Mouse (Mus musculus) retina, embryonic 14.5 days (tissue): ENCODE data around the gene Wee2.
A peak's percentile ranks its signal among the peaks of the same experiment; 100 is the strongest.

ENCODE experiments used
- DNase-seq: peaks from one replicate; pipeline ENCODE4 v3.0.0-alpha.2; 2015; ENCODE audit warnings: low spot score

Gene Wee2

DNA sequence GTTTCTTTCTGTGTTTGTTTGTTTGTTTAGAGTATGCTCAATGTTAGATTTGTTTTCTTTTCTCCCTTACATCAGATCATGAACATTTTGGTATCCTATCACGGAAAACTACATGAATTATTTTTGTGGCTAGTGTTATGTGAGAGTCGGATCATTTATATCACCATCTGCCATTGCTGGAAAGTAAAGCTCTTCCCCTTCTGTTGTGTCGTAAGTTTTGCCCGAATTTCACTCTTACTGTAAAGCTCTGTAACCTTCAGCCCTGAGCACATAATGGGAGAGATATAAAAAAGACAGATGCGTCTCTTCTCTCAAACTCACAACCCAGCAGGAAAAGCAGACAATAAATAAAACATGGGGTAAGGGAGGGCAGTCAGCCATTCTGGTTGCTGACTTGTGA, at the start of gene Wee2:
Gene Wee2, plus strand, starts transcription at position 153 of the 400 bp plus-strand sequence.
- DNase-seq = no peak

DNA sequence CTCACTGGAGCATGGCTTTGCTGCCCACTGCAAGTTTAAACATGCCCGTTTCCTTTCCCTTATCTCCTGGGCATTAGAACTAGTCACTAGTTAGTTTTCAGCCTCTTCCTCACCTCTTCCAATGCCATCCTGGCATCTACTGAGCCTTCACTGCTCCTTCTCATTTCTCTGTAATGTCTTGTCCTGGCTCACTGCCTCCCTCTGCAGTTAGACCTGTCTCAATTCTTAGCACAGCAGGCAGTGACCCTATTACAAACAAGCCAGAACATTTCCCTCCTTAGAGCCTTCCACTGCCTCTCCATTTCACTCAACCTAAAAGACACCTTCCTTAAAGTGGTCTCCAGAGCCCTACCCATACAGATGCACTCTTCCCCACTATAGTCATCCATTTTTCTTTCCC, 47.9 kb upstream of the Wee2 start:
- no peak for DNase-seq

DNA sequence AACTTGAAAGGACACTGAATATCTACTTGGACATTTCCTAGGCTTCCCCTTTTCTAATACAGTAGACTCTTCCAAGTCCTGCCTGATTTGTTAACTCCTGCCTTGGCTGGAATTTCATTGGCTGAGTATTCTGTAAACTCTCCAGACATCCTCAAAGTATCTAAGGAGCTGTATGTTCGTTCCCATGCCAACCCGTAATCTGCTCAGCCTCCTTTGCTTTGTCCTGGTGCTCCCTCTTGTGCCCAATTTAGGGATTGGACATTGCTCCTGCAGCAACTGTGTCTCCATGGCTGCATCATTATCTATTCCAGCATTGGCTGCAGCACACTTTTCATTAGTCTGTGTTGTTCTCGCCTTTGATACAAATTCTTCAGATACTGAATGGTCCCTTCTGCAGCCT, 45.7 kb upstream of the Wee2 start:
- DNase-seq = peak; percentile 81

DNA sequence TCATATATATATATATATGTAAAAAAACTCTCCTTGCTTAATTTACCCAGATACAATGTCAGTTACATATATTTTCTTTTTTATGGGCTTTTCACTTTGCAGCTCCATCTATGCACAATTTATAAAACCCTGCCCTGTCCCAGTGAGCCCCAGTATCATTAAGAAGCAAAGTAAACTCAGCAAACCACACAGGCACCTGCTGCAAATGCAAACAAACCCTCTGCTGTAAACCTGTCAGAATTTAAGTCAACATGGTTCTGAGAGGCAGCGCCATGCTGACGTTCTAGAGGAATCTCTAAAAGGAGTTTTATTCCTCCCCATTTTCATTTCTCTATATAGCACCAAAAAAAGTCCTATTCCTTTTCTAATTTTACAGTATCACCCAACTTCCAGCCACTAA, 36.9 kb upstream of the Wee2 start:
- DNase-seq = no peak

DNA sequence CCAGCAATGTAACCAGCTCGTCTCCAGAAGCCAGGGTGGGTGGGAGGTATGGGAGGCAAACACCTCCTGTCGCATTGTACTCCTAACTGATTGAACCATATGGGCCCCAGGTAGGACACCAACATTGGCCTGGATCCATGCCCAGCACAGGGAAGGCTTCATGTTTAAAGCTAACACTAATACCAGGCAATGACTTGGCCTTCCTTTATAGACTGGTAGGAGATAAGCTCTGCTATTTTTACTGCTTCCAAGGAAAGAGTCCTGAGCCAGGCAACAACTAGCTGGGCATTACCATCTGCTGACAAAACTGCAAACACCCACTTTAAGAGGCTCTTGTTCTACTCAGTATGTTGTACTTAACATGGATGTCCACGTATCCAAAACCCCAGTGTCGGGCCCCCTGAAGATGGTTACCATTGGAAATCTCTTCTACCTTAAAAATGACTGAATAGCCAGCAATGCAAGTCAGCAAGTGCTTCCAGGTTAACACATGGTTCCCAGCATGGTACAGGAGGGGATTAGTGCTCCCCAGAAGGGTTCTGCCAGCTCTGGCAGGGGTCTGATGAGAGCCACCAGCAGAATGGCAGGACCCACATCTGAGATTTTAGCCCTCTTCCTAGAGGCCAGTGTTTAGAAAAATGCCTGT, 35.1 kb upstream of the Wee2 start:
- no peak for DNase-seq

DNA sequence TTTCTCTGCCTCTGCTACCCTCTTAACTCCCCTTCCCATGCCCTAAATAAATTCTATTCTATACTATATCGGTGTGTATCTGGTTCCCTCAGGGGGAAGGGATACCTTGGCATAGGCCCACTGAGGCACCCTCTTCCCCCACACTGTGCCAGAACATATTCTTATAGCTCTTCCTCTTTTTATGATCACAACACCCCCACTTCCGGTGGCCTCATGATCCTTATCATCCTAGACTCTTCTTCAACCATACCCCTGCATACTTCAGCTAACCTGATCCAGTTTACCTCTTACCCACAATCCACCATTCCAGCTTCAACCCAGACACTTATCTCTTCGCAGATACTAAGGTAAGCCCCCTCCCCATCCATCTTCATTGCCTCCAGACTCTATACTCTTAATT, 27.8 kb upstream of the Wee2 start:
- DNase-seq = no peak

DNA sequence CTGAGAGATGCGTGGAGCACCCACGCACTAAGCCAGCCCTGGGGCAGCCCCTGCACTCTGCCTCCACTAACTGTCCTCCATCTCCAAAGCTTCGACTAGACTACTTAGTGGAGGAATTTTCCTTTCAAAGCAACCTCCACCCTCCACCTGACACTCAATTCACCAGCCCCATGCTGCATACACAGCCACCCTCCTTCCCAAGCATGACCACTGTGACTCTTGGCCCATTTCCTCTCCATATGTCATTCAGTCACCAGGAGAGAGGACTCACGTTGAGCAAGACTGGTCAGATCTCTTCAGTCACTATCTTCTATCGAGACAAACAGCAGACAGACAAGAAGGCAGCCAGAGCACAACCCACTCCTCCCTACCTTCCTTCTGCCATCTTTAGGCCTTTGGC, 25.8 kb upstream of the Wee2 start:
- no peak for DNase-seq

DNA sequence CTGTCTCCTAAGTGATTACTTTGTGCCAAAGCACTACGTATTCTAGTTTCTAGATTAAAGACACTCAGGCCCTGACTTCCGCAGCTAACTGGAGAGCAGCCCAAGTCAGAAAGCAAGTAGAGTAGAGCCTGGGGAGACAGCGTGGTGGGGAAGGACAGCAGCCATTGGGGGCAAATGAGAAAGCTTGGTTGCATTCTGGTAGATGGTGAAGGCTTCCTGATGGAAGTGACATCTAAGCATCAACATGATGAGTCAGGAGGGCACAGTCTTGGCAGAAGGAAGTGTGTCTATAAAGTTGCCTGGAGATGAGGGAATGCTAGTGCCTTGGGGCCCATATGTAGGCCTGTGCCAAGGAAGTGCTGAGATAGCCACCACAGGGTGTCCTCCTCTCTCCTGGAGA, 25.3 kb upstream of the Wee2 start:
- no peak for DNase-seq

DNA sequence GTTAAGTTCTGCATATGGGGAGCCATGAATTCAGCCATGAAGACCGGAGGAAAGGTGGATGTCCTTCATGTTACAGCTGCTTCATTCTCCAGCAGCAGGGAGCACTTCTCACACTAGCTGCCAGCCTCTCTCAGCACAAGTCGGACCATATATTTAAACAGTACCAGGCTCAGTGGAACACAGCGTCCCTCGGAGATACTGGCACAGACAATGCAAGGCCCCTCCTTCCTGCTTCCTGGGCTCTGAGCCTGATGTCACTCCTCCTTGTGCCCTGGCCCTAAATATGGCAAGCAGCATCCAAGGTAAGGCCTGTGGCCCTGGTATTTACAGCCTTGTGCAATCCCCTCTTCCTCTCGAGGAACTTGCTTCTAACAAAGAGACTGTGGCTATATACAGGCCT, 23.1 kb upstream of the Wee2 start:
- DNase-seq = no peak

DNA sequence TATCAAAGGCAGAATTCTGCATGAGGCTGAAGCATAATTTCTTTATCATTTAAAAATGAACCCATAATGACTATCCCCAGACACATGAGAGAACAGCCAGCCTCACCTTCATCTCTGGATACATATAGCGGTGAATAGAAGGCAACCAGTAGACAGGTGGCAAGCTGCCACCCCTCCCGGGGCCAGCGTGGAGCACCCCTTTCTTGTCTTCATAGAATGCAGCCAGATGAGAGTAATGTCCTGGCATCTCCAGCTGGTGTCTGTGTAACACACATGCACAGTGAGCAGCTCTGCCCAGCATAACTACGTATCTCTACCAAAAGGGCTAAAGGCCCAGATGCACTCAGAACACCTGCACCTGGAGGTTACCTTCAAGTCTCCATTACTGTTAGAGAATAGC, 20.5 kb upstream of the Wee2 start:
- no peak for DNase-seq

DNA sequence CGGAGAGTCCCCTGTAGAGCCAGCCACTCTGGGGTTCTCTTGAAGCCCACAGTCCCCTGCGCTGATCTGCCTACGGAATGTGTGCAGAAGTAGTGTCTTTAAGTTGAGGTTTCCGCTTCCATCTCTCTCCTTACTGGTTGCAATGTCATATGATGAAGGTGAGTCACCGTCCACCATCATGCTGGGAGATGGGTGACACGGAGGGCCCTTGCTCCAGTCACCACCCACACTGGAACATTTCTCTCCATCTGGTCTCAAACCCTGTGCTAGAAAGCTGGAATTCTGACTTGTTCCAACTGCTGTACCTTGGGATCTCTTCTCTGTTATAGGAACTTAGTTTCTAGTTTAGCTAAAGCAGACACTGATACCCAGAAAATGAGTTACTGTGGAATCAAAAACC, 17.8 kb upstream of the Wee2 start:
- no peak for DNase-seq

DNA sequence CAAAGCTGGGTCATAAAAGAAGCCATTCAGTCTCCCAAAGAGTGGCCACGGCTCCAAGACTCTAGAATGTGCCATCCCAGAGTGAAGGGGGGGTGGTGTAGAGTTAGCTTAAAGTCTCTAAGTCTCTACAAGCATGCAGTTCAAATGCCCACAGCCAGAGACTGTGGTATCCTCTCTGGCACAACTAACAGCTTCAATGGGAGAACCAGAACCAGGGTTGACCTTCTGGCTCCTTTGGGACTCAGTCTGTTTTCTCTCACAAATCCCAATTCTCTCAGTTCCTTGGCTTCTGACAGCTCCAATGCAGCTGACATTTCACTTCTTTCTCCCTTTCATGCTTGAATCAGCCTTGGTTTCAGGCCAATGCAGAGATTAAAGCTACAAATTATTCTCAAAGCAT, 15.9 kb upstream of the Wee2 start:
- no peak for DNase-seq

DNA sequence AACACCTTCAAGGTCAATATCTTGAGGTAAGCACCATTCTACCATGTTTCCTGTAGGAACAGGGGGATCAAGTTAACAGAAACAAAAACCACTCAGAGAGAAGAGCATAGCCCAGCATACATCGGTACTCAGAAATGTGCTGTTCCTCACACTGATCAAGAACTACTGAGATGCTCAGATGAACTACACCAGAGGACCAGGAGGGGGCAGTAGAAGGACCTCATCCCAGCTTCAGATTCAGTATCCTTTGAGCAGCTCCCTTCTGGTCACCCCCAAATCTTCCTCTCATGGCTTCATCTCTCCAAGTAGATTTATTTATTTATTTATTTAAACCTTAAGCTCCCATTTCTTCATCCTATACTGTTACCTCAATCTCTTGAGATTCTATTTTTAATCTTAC, 15.1 kb upstream of the Wee2 start:
- DNase-seq = peak; percentile 69

DNA sequence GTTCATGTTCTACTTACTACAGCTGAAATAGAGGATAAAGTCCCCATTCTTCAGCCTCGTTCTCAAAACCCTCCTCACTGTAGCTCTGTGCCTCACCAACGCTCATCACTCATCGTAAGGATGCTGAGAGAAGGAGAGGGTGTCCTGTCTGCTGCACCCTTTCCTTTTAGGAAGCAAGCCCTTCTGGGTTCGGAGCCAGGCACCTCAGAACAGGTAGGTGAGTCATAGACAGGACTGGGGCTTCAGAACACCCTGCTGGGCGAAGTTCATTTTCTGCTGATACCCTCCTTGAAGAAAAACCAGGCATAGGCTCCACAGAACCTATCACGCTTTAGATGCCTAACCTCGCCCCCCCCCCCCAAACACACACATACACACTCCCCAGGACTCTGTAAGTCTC, 11.4 kb upstream of the Wee2 start:
- no peak for DNase-seq

DNA sequence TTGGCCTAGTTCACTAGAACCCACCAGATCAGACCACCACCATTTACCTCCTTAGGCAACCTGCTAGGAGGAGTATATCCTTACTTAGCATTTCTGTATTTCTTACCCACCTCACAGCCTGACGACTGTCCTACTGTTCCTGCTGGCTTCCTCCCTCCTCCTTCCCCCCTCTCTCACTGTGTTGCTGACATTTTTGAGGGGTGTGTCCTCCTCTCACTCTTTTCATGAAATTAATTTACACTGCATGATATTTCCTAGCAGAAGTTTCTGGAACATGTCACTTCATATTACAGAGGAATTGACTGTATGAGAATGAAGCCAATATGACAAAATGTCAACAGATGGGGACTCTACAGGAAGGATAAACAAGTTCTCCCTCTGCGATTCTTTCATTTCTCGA, 10.2 kb upstream of the Wee2 start:
- DNase-seq = no peak

DNA sequence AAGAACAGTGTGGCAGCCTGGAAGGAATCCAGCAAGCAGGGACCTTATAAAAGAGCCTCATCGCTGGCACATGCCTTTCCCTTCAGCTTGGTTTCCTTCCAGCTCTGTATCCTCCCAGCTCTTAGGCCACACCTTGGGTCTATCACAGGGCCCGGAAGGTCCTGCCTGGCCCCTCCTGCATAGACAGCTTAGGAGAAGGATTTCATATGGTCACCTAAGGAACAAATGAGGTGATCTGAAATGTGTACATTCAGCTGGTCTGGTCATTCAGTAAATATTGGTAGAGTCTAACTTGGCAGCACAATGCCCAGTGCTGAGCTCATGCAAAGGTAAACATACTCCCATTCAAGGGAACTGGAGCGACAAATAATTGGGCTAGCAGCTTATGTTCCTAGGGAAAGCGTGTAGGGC, 9.4 kb upstream of the Wee2 start:
- DNase-seq = no peak

DNA sequence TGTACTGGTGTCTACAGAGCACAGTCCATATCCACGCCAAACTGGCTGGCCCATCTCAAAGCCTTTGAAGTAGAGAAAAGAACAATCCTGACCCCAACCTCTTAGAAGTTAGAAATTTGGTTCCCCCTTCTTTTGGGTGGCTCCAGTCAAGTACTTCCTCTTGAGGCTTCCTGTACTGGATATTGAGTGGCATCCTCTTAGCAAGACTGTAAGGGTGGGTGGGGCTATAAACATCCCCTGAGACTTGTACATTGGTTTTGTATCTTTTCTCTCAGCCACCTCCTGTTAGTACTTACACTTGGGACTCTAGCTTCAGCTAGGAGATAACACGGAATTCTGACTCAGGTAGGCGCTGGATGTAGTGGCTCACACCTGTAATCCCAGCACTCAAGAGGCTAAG, 8.6 kb upstream of the Wee2 start:
- no peak for DNase-seq

DNA sequence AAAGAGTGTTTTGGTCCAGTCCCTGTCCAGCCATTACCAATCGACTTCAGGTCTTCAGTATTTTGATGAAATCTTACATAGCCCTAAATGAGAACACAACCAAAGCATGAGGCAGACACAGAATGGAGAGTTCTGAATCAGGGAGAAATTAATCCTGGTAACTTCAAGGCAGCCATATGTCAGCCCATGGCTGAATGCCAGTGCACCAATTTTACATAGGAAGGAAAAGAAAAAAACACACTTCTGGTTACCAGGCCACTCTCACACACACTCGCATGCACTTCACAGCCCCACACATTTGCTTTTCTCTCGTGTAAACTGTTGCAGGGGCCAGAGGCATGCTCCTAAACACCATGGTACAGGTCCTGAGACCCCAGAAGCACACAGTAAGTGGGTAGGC, 8.0 kb upstream of the Wee2 start:
- no peak for DNase-seq

DNA sequence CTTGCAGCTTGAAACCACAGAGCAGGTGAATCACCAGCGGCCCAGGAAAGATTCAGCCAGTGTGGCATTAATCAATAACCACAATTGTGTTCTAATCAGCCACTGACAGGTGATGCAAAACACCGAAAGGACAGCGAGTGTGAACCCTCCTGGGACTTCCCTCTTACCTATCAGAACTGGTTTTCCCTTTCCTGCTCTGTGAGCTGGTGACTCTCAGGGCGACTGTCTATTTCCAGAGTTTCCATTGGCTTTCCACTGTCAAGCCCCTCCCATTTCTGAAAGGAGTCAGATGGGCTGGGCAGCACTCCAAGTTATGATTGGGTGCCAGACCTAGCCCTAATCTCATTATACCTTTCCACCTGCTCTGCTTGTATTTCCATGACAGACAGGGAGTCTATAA, 7.5 kb upstream of the Wee2 start:
- no peak for DNase-seq

DNA sequence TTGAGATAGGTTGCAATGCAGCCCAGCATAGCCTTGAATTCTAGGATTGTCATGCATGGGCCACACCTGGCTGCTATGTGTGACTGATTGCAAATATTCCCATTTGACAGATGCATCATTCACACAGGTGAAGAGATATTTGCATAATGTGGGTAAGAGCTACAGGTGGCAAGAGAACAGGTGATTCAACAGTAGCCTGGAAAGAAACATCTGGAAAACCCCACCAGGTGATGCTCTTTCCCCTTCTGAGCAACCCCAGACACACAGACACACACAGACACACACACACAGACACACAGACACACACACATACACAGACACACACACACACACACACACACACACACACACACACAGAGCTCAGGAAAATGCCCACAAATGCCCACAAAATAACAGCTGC, 7.1 kb upstream of the Wee2 start:
- DNase-seq = no peak

DNA sequence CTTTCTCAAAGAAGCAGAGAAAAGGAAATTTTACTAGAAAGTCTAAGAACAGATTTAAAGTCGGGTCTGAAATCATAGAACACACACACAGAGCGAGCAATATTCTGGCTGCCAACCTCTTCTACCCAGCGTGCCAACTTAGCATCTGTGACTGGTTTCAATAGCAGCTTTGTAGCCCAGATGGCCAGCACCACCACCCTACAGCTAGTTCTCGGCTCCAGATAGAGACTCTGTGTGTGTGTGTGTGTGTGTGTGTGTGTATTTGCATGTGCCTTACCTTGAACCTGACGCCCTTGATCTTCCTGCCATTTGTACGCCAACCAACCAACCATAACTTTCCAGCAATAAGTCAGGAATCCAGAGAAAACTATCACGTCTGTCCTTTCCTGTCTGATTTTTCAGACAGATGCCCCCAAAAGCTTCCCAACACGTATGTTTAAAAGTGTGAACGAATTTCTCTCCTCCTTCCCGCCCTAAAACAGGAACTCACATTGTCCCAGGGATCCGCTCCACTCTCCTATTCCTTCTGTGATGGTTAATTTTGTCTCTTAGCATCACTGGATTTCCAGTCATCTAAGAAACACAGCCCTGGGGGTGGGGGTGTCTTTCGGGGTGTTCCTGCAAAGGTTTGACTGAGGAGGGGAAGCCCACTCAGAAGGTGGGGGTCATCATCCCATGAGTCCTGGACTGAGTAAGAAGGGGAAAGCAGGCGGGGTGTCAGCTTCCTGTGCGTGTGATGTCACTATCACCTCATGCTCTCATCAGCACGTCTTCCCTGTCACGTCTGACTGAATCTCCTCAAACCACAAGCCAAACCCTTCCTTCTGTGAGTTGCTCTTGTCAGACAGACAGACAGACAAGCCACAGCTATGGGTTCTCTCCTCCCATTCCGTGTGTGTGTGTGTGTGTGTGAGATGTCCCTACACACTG, 6.3 kb upstream of the Wee2 start:
- no peak for DNase-seq

DNA sequence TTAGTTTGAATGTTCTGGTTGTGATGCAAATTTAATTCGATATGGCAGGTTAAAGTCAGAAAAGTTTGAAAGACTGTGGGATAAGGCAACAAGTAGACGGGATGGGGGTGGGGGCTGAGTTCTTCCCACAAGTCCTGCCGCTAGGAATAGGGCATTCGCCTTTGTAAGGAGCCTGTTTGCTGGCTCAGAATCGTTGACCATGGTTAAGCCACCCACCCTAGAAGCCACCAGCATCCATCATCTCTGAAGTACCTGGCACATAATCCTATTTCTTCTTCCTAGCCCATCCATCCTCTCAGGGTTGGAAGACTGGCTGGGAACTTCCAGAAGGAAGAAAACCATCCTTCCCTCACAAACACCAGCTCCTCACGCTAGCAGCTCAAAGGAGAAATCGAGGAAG, 4.2 kb upstream of the Wee2 start:
- DNase-seq = no peak

DNA sequence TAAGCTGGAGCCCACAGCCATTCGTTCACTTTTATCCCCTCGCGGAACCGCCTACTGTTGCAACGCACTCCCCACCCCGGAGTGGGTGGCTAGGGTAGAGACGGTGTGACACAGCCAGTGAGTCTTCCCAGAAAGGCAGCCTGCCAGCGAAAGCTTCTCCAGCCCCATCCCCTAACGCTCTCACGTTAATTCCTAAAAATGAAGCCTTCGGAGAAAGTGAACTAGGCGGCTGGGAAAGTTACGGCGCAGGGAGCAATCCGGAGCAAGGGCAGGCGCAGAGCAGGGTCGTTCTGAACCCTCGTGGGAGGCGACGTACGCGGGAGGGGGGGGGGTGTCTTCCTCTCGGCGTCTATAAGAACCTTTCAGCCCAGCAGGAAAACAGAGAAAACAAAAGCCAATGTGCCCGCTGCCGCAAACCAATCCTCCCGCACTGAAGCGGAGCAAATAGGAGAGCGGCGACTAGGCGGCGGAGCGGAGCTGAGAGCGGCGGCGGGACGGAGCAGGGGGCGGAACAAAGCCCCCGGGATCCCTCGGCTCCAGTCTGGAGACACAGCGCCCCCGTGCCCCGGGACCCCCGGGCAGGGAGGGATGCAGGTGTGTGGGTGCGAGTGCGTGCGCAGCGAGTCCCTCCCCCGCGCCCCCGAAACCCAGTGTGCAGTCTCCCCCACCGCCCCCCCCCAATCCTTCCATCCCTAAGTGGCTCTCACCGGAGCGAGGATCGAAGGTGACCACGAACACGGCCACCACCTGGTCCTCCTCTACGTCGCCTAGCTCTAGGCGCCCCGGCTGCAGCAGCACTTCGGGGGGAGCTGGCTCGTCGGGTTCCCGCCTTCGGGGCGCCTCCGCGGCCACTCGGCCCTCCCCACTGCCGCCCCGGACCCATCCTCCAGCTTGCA, 3.5 kb upstream of the Wee2 start:
- peak; percentile 71 for DNase-seq
